Mouse (Mus musculus) megakaryocyte, adult 5-6 weeks (primary cell): ENCODE measurements around the gene Hist3h2a. TPM values are rescaled to one million over a fixed set of nuclear protein-coding genes. Genes with fewer than 3 reads are reported as not detected.

ENCODE experiments used
- ATAC-seq: 2 replicates; pipeline ENCODE4 v1.8.0; 2016; ENCODE audit warnings: mild to moderate bottlenecking, inconsistent platforms; ENCODE audit not compliant: poor library complexity, severe bottlenecking
- total RNA-seq, 2 experiments: library from RNA; stranded (forward) in 1 of 2; stranded (reverse) in 1 of 2; fragments of 153-499, 151-499 nt in 1 of 2; fragments of 221-1000, 200-1000 nt in 1 of 2; gene quantifications; 2 replicates each; pipeline versions ENCODE4 v1.2.3 to v1.2.4; 2015 to 2017

Gene Hist3h2a
- total RNA-seq, 2 experiments from 2014 or later = 24.9 to 273 TPM

DNA sequence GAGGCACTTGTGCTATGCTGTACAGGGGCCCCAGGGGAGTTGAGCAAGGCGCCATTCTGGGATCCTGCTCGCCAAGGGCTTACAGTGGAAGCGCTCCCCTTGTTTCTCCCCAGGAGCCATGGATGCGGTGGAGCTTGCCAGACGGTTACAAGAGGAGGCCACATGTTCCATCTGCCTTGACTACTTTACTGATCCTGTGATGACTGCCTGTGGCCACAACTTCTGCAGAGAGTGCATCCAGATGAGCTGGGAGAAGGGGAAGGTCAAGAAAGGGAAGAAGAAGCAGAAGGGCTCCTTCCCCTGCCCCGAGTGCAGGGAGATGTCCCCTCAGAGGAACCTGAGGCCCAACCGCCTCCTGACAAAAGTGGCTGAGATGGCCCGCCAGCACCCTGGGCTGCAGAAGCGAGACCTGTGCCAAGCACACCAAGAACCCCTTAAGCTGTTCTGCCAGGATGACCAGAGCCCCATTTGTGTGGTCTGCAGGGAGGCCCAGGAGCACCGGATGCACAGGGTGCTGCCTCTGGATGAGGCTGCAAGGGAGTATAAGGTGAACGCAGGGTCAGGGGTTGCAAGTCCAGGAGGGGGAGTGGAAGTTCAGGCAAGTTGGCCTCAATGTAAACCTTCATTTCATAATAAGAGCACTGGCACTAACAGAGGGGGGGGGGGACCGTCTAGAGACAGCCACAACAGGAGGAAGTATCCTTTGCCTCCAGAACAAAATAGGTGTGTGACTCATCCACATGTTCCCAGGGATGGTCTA, 10.7 kb downstream of the Hist3h2a start:
- peak; percentile 29 for ATAC-seq

DNA sequence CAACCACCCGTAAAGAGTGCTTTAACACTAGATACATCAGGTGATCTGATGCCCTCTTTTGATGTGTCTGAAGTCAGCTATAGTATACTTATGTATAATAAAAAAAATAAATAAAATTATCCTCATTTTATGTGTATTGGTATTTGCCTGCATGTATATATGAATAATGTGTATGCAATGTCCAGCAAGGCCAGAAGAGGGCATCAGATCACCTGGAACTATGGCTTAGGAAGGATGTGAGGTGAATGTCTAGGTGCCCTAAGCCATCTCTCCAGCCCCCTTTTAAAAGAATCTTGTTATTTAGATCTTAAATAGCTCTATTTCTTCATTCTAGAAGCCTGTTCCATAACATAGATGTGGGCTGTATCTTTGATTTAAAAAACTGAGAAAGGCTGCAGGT, 12.9 kb downstream of the Hist3h2a start:
- peak; percentile 70 for ATAC-seq

DNA sequence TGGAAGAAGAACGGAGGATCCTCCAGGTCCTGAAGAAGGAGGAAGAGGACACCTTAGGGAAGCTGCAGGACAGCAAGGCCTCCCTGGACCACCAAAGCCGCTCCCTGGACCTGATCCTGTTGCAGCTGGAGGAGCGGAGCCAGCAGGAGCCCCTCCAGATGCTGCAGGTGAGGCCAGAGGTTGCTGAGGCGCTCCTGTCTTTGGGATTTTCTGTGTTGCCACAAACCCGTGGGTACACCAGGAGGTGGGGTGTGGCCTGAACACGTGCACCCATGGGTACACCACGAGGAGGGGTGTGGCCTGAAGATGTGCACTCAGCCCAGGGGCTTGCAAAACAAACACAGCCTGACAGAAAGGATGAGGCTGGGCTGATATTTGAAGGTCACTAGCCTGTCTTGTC, 14.1 kb downstream of the Hist3h2a start:
- no peak for ATAC-seq

DNA sequence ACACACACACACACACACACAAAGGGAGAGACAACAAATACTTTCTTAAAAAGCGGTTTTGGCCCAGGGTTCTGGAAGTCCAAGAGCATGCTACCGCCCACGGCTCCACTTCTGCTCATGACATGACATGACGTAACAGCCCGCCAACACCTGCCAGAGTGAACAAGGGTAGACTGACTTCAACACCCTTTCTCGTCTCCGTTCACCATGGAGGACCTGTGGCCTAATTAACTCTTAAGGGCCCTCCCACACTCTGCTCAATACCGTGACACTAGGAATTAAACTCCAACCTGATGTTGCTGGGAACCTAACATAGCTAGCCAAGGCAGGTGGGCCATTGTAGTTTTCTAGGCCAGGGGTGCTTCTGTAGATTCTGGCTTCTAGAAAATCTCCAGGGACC, 14.5 kb downstream of the Hist3h2a start:
- no peak for ATAC-seq

DNA sequence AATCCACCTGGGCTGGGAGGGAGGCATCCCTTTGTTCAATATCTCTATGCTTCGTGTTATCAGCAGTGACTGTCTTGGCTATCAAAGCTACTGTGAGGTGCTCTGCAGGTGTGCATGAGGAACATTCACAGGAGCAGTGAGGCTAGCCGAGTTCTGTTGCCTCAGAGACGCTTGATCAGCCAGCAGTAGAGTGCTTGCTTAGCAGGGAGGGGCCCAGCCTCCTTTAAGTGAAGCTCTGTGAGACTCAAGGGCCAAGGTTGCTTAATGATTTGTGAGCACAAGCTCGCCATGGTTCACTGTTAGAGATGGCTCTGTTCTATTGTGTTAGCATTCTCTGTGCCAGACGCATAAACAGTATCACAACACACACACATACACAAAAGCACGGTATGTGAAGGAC, 15.2 kb downstream of the Hist3h2a start:
- ATAC-seq = no peak

DNA sequence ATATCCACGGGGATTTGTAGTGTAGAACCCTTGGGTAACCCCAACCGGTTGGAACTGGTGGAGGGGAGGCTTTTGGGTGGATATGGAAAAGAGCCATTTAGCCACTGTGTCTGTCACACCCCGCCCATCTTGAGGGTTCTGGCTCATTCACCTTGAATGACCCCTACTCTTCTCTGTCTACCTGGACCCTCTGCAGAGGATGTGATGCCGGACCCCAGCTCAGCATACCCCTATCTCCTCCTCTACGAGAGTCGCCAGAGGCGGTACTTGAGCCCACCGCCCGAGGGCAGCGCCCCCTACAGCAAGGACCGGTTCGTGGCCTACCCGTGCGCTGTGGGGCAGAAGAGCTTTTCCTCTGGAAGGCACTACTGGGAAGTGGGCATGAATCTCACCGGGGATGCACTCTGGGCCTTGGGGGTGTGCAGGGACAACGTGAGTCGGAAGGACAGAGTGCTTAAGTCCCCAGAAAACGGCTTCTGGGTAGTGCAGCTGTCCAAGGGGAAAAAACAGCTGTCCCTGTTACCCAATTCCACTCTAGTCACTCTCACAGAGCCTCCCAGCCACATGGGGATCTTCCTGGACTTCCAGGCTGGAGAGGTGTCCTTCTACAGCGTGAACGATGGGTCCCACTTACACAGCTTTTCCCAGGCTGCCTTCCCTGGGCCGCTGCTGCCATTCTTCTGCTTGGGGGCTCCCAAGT, 16.5 kb downstream of the Hist3h2a start:
- ATAC-seq = no peak

DNA sequence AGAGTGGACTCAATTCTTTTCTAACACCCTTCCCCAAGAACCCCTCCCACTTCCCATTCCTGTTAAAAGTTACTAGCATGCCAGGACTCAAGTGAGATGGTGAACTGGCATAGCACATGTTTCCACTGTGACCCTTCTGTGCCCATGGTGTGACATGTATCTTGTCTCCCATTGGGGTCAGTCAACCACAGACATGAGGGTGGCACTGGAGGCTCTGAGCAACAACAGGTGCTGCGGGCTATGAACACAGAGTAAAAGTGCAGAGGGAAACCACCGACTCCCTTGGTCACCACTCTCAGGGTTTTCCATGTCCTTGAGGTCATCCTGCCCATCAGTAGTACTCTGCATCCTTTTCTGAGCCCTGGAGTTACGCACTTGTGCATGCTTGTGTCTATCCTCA, 17.3 kb downstream of the Hist3h2a start:
- no peak for ATAC-seq

DNA sequence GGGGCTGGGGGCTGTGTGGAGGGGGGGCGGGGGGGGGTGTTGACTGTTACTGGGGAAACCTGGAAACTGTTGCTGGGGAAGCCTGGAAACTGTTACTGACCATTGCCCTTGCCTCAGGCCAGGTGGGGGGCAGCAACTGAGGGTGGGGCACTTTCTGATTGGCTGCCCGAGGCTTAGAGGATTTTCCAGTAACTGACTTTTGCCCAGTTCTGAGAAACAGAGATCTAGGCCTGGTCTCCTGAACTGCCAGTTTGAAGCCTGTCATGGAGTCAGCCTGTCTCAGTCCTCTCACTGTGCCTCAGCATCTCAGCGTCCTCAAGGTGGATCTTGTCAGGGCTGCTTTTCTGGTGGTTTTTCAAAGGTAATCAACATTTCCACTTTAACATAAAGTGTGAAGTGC, 19.9 kb downstream of the Hist3h2a start:
- no peak for ATAC-seq

DNA sequence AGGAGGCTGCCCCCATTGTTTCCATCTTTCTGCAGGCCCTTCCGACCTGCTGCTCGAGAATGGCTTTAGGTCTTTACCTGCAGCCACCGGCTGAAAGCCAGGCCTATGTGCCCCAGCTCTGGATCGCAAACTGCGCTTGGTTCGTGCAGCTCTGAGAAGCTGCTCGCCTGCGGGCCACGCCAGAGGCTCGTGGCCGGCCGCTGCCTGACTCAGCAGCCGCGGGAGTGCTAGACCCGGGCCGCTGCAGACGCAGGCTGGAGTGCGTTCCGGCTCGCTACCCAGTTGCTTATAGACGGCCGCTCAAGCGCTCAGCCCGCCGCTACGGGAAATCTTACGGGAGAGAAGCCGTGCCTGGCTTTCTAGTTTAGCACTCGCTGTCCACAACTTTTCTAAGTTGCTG, 22.7 kb downstream of the Hist3h2a start:
- ATAC-seq = peak; percentile 34; the same call in 1 of the 2 replicates

DNA sequence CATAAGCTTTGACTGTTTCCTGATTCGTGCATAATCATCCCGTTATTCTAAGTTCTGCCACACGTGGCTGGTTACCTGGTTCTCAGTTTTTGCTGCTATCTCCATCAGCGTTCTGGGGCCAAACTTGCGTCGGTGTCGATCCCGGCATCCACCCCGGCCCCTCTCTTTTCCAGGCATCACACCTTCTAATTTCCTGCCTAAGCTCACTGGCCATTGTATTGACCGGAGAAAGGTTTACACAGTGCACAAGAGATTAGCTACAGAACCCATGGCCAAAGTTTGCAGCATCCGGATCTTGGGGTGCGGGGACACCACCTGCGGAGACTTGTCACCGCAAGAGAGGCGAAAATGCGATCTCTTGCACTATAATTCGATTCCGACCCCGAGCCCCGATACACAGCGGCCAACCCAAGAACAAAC, 23.1 kb downstream of the Hist3h2a start:
- peak; percentile 16; the same call in 1 of the 2 replicates for ATAC-seq

DNA sequence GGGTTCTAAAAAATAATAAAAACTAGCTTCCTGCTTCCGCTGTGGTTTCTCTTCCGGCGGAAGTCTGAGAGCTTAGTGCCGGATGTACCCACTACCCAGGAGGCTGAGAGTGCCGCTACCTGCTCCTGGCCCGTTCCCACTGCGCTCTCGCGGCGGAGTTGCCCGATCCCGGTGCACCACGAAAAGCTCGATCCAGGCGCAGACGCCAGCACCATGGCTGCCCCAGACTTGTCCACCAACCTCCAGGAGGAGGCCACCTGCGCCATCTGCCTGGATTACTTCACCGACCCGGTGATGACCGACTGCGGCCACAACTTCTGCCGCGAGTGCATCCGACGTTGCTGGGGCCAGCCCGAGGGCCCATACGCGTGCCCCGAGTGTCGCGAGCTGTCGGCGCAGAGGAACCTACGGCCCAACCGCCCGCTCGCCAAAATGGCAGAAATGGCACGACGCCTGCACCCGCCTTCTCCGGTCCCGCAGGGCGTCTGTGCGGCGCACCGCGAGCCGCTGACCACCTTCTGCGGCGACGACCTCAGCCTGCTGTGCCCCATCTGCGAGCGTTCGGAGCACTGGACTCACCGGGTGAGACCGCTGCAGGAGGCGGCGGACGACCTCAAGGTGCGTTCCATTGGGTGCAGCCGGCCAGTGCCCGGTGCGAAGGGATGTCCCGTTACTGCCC, 23.7 kb downstream of the Hist3h2a start, which contains the start of gene Trim11:
Trim11 (plus strand) TSS at position 67 of the 679 bp plus-strand sequence.
- ATAC-seq = peak; percentile 42

DNA sequence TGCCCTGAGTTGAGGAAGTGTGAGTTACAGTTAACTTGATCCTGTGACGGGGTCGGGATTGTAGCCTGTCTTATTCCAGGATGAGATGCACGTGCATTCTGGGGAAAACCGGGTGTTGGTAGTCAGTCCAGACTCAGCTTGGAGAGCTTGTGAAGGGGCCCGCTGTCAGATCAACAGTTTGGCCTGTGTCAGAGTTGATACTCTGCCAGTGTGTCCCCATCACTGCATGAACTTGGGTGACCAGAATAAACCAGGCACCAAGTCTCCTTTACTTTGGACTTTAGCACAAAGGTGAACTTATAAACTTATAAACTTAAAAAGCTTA, 24.2 kb downstream of the Hist3h2a start:
- no peak for ATAC-seq

DNA sequence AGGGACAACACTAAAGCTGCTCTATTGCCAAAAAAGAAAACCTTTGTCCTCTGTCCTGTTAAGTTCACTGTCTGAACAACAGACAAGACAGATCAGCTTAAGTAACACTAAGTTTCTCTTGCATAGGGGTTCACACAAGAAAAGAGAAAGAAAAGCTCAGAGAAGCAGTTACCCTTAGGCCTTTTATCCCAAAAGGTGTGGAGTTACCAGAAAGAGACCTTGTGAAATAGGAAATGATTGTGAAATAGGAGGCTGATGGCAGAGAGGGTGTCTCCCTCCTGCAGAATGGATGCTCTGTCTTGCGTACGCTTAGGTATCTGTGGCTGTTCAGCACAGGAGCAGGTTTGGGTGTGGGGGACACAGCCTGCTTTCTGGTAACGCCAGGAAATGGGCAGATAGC, 24.7 kb downstream of the Hist3h2a start:
- ATAC-seq = peak; percentile 14; the same call in 1 of the 2 replicates

DNA sequence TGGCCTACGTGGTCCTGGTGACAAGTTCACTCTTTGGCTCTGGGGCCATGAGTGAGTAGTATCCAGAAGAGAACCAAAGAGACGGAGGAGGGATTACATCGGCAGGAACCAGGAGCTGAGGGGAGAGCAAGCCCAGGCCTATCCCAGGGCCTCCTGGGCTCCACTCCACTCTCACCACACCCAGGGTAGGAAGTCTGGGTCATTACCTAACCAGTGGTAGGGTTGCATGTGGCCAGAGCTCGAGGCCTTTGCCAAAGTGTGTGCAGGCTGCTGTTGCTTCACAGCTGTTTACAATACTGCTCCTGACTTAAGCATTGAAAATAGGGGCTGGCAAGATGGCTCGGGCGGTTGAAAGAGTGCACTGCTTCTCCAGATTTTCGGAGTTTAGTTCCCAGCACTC, 25.2 kb downstream of the Hist3h2a start:
- ATAC-seq = peak; percentile 59

DNA sequence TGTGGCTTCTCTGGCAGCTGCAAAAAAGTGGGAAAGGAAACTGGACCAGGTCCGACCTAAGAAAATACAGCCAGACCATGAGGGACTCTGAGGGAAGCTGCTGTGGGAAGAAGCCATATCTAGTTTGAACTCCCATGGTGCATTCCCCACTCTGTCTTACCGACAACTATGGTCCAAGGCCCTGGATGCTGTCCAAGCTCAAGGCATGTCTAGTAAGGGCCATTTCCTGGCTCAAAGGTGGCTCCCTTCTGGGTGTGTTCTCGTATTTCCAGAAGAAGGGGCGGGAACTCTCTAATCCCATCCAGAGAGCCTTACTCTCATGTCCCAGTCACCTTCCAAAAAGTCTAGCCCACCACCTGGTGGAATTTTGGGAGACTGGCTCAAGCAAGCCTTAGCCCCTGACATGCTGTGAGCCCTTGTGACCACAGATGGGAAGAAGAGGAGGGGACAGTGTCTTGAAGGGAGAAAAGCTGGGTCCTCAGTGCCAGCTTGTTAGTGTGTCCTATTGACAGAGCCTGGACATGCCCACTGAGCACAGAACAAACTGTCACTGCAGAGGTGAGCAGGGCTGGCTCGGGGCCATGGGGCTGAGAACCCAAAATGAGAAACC, 26.0 kb downstream of the Hist3h2a start:
- no peak for ATAC-seq

DNA sequence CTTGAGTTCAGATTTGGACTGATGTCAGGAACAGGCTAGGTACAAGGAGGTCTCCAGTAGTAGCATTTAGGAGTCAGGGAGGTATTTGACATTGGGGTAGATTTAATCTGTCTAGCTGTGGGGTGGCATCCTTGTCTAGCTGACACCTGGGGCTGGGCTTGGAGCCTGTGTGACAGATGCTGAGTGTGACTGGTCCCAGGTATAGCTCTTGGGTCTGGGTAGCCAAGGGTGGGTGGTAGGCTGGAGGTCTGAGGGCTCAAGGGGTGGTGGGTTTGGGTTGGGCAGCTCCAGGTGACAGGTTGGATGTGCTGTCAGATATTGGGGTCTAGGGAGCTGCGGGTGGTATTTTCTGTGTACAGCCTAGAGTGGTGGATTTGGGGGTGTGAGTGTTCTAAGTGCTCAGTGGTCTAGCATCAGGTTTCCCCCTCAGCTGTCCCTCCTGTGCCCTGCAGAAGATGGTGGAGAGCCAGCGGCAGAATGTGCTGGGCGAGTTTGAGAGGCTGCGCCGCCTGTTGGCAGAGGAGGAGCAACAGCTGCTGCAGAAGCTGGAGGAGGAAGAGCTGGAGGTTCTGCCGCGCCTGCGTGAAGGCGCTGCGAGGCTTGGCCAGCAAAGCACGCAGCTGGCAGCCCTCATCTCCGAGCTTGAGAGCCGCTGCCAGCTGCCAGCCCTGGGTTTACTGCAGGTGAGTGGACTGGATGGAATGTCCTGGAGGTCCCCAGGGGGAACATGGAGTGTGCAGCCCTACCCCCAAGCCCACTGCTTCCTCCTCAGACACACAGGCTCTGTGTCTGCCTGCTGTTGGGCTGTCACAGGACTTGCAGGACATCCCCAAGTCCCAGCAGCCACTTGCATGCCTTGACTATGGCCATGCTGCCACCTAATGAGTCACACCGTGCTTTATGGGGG, 27.3 kb downstream of the Hist3h2a start:
- peak; percentile 64 for ATAC-seq

DNA sequence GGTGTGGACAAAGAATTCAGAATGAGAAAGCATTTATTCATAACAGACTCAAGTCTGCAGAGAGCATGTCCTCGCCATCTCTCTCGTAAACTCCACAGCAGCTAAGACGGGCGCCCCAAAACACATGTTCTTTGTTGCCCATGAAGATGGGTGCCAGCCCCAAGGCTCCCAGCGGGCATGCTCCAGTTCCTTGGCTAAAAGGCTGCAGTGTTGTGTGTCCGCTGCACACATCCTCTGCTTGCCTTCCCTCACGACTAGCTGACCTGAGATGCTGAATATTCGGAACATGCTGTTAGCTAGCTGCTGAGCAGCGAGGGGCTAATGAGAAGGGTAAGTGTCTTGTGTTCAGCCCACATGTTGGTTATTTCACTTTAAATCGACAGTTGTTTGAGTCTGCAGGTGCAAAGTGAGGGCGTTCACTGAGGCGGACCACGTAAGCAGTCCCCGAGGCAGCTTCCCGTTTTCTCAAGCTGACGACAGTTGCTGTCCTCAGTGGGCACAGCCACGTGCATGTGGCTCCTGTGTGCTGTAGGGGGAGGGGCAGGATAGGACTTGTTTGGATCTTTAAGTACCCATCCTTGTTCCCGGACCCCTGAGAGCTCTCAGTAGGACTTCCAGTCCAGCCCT, 28.1 kb downstream of the Hist3h2a start:
- ATAC-seq = peak; percentile 38; the same call in 1 of the 2 replicates

DNA sequence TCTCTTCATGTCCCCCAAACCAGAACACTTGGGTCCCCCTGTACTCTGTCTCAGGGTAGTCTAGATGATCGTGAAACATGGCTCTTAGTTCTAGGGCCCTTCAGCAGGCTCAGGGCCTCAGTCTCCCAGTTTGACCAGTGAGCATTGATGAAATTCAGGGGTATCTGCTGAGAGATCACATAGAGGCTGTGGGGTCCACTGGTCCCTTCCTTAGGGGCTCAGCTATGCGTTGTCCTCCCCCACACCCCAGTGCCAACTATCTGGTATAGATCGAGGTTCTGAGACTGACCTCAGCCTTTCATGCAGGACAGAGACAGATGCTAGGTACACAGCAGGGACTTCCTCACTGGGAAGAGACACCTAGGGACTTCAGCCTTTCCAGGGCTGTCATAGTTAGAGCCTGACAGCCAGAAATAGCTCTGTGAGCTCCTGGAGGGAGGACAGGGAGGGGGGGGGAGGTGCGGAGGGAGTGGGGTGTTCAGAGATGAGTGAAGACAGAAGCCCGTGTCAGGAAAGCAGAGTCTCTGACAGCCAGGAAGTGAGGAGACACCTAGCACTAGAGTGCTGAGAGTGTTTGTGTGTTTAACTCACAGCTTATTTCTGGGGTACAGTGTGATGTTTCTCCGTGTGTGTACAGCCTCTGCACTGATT, 29.3 kb downstream of the Hist3h2a start:
- no peak for ATAC-seq

DNA sequence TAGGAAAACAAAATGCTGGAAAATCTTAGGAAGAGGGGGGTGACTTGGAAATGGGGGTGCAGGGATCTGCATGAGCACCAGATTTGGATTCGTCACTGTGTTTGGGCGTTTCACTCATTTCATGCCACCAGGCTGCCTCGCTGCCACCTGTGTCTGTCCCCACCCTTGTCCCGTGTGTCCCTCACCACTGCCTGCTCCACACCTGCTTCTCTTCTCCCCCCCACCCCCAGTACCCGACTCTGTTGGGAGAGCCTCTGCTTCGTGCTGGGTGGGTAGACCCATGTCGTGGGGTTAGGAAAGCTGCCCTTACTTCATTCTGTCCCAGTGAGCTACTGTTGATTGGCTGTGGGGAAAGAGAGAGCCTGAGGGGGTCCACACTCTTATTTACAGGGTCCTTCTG, 30.2 kb downstream of the Hist3h2a start:
- ATAC-seq = no peak
